Mouse (Mus musculus) CD4-positive helper T cell, adult 2 months (primary cell): ENCODE data around the gene Elane.

Experiments
- DNase-seq: peaks from one replicate; pipeline ENCODE4 v3.0.0-alpha.2; 2012; ENCODE audit warnings: low read depth, missing footprints, low spot score

Gene Elane

DNA sequence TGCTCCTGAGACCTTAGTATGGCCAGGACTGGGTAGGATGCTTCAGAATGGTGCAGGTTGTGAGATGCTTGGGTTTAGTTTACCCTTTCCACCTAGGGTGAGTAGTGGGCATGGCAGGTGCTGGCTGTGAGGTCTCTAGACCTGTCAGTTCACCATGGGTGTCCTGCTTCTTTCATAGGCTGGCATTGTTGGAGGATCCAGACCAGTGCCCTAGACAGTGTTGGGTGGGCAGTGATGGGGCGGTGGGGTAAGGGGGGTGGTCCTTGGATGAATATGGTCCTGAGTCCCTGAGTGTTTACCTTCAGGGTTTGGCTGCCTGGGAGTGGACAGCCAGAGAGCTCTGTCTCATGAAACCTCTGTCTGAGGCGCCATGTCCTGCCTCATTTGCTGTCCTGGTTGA is 28.2 kb upstream of the Elane start:
- DNase-seq = no peak

DNA sequence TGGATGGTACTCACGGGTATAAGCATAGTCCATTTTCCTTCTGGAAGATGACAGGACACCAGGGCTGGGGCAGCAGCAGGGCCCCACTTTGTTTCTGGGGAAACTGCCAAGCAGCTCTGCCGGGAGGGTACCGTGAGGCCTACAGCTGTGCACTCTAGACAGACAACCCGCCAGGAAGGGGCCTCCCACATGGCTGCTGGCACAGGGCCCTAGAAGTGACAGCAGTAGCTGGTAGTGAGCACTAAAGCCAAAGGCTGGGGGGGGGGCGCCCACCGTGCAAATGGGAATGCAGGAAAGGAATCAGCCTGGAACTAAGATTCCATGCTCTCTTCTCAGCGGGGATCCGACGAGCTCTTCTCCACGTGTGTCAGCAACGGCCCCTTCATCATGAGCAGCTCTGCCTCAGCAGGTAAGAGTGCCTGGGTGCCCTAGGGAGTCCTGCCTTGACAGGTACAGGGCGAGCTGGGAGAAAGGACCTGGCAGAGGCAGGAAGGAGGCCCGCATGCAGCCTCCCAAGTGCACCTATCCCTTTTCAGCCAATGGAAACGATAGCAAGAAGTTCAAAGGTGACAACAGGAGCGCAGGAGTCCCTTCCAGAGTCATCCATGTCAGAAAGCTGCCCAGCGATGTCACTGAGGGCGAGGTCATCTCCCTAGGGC is 27.5 kb upstream of the Elane start:
- DNase-seq = no peak

DNA sequence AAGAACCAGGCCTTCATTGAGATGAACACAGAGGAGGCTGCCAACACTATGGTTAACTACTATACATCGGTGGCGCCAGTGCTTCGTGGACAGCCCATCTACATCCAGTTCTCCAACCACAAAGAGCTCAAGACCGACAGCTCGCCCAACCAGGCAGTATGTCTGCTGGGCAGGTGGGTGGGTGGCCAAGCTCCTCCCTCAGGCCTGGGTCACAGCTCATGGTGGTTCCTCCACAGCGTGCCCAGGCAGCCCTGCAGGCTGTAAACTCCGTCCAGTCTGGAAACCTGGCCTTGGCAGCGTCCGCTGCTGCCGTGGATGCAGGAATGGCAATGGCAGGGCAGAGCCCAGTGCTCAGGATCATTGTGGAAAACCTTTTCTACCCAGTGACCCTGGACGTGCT is 26.9 kb upstream of the Elane start:
- DNase-seq = no peak

DNA sequence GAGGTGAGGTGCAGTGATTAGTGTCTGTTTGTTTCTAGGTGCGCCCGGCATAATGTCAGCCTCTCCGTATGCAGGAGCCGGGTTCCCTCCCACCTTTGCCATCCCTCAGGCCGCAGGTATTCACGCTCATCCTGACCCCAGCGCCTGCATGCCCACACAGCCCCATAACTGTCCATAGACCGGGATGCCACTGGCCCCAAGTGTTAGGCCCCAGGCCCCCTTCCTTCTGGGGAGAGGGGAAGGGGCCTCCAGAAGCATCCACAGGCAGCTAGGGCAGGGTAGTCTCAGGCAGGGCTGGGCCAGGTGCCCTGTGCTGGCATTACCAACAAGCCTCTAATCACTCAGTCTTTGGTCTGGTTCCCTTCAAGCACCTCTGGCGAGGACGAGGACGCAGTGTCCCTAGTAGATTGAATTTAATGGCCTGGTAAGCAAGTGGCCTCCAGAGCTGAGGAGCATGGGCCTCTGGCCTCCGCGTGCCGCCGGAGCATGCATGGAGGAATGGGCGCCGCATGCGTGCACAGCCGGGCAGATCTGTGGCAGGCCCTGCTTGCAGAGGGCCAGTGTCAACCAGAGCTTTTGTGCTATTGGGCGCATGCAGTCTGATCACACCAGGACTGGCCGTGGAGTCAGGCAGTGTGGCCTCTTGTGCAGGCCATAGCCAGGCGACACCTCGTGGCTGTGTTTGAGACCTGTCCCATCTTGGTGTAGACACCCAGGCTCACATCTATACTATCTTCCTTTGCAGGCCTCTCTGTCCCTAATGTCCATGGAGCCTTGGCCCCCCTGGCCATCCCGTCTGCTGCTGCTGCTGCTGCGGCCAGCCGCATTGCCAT is 25.8 kb upstream of the Elane start:
- no peak for DNase-seq

DNA sequence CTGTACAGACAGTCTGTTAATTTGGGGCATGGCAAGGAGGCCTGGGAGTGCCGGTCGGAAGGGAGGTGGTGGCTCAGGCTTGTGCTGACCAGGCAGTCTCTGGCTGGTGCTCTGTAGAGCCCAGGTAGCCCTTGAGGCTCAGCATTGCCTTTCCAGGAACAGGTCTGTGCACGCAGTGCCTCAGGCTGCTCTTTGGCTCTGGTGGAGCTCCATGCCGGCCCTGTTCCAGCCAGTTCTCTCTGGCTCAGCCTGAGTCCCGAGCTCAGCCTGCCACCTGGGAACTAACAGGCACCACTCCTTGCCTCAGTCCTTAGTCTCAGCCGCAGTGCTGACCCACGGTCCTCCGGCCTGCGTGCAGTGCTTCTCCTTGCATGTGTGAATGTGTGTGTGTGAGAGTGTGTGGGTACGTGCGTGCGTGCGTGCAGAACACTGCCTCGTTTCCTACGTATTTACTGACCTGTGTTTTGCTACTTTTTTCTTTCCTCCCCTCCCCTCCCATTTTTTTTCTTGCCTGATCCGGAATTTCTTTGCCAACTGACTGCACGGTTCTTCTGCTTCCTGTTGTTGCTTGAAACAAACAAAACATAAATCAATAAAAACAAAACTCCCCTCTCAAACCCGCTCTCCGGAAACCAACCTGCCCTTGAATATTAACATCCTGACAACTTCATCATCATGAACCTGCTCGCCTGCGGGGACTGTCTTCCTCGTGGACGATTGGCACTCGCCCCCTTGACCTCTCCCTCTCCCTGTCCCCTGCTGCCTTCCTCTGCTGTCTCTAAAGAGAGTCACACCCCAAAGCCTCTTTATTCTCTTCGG is 24.6 kb upstream of the Elane start:
- DNase-seq = no peak

DNA sequence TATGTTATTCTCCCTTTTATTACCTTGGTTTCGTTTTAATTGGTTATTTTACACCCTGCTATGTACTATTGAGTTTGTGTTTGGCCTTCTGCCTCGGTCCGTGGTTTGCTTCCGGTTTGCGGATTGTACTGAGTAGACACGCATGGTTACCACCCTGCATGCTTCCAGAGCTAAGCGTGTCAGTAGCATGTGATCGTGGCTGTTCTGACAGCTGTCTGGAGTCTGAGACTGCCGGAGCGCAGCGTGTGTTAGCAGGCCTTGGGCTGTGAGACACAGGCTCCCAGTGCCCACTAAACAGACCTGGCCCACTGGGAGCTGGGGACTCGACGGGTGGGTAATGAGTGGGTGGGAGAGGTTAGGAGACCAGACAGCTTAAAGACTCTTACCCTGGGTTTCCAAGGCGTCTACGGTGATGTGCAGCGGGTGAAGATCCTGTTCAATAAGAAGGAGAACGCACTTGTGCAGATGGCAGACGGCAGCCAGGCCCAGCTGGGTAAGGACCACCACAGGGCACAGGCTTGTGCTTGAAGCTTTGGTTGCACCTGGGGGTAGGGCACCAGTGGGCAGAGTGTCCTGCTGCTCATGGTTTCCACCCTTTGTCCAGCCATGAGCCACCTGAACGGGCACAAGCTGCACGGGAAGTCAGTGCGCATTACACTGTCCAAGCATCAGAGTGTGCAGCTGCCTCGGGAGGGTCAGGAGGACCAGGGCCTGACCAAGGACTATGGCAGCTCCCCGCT is 23.8 kb upstream of the Elane start:
- no peak for DNase-seq

DNA sequence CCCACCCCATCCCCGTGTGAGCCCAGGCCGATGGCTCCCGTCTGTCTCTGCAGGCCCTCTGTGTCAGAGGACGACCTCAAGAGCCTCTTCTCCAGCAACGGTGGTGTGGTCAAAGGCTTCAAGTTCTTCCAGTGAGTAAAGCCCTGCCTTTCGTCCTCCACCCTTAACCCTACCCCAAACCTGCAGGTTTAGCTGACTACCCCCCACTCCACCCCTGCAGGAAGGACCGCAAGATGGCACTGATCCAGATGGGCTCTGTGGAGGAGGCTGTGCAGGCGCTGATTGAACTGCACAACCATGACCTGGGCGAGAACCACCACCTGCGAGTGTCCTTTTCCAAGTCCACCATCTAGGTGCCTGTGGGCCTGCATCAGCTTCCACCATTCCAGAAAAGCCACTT is 23.1 kb upstream of the Elane start:
- DNase-seq = no peak

DNA sequence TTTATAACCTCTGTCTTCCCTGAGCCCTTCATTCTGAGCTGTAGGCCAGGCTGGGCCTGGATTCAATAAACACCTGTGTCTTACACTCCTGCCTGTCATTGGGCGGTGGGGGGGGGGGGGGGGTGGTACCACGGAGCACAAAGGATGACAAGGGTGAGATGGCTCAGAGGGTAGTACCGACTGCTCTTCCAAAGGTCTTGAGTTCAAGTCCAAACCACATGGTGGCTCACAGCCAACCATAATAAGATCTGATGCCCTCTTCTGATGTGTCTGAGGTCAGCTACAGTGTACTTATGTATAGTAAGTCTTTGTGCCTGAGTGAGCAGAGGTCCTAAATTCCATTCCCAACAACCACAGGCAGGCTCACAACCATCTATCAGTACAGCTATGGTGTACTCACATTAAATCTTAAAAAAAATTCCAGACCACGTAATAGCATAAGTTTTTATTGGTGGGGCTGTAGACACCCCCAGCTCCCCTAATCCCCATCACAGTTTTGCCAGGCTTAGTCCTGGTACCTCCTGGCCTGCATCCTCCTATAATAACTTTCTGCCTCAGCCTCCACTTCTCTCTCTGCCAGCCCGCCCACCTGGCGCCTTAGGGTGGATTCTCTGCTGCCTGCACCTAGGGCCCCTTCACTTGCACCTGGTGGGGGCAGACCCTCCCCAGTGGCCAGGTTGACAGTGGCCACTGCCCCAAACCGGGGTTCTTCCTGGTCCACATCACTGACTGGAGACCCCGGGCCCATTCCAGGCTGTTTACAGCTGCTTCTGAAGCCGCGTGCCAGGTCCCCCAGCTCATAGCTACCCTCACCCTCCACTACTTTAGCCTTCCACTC is 21.5 kb upstream of the Elane start:
- DNase-seq = no peak

DNA sequence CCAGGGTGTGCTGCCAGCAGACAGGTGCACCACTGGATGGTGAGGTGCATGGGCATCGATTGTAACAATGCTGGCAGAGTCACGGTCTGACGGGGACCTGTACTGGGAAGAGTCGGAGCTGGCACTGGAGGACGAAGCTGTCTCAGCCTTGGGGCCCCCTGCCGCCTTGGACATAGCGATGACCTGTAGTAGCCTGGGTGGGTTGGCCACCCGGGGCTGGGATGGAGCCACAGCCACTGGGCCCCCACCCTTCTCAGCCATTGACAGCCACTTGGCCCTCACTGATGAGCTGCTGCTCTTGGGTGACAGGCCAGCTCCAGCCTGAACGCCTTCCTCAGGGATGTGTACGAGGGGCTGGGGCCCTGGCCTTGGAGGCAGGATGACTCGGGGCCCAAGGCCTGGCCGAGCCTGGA is 20.9 kb upstream of the Elane start:
- no peak for DNase-seq

DNA sequence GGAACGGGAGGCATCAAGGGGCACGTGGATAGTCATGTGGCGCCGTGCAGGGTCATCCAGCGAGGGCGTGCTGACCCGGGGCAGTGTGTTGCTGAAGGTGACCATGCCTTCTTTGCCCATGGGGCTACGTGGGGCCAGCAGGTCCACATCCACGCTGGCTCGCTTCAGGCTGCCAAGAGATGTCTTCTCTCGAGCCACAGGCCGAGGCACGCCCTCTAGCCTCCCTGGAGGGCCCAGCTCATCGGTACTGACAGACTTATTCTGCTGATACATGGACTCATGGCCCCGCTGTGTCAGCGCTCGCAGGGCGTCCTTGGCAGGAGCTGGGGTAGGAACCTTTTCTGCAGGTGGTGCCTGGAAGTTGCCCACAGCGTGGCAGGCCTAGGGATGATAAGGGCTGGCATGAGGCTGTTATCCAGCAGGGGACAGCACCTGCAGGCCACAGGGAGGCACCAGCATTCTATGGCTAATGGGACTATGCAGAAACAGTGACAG is 20.2 kb upstream of the Elane start:
- DNase-seq = no peak

DNA sequence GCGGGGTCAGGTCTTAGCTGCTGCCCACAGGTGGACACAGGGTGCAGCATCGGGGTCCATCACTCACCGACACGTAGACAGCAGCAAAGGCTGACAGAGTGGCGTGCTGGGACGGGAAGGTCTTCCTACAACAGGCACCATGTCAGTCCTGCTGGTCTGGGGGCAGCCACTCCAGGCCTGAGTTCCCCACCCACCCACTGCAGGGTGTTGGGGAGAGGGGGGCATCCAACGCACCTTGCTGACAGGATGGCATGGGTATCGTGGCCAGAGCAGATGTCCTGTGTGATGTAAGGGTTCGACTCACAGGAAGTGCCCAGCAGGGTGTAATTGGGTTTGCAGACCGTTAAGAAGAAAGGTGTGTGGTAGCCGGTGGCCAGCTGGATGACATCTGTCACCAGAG is 19.4 kb upstream of the Elane start:
- no peak for DNase-seq

DNA sequence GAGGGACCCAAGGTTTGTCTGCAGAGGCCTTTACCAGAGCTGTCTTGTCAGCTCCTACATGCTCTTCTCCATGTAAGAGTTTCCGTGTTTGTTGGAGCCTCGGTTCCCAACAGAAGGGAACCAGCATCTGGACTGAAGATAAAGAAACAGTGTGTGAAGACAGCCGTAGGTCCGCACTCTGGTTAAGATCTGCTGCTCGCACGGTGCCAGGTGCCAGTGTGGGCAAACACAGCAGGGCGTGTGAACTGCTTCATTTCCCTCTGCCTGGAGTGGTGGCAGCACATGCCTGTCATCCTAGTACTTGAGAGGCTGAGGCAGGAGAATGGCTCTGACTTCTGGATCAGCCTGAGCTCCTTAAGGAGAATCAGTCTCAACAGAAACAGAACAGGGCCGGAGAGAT is 14.2 kb upstream of the Elane start:
- no peak for DNase-seq

DNA sequence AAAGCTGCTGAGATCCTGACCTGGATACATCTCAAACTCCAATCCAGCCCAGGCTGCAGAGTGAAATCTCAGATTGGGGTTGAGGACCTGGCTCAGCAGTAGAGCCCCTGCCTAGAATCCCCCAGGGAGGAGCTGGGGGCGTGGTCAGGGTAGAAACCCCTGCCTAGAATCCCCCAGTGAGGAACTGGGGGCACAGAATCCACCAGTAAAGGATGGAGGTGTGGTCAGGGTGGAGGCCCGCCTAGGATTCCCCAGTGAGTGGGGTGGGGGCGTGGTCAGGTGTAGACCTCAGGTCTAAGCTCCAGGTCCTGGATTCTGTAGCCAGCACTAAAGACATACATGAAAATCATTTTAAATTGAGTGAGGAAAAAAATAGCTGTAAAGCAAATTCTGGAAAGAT is 13.2 kb upstream of the Elane start:
- DNase-seq = no peak

DNA sequence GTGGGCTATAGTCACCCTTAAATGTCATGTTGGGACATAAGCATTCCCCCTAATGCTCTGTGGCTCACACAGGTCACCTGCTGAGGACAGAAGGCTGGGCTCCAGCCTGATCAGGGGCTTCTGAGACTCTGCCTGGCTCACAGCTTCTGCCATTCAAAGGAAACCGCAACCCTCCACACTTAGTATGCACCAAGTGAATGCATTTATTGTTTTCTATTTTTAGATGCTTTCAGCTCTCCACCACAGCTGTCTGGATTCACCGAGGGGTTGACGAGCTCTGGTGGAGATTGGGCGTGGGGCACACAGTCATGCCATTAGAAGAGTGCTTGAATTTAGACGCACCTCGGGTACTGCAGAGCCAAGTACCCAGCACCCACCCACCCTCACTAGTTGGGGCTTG is 12.7 kb upstream of the Elane start:
- DNase-seq = peak; percentile 16

DNA sequence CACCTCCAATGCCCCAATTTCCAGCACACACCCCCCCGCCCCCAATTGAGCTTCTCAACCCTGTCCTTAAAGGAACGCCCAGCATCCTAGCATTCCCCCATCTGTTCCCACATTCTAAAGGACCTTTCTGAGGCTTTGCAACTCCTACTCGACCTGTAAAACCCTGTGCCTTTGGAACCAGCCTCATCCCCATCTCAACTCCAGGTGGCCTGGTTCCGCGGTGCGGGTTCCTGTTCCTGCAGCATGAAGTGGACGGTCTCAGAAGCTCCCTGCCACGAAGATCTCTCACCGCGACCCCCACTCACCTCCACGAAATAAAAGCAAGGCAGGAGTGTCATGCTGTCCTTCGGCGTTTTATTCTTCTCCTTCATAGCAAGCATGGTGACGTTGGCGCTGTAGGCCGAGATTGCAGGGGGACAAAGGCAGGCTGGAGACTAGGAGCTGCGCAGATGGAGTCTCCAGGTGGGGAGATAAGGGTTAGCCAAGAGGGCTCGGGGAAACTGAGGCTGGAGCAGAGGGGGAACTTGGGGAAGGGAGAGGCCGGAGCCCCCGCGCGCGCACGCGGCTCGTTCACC is 12.2 kb upstream of the Elane start:
- no peak for DNase-seq

DNA sequence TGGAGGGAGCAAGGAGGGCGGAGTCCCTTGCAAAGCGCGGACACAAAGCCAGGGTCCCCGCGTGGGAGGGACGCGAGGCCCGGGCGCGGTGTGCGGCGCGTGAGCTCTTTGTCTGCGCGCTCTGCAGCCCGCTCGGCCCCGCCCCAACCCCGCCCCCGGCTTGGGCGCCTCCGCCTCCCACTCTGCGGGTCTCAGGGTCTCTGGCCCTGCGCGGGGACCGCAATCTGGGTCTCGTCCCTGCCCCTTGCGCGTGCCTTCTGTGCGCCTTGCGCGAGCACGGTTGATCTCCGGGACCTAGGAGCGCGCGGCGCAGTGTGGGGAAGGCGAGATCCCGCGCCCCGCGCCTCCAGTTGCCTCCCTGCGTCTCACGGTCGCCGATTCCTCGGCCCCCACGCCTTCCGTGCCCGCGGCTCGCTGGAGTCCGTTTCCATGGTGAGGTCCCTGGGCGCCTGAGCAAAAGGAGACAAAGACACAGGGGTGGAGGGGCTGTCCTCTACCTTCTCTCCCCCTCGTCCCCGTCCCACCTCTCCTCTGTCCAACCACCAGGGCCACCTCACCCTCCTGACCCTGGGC is 11.7 kb upstream of the Elane start, which contains the start of the genes Prtn3 and Plppr3:
TSS of gene Prtn3 (plus strand) at position 187 of the 573 bp plus-strand sequence.
TSS of gene Plppr3 (minus strand) at position 345 of the 573 bp plus-strand sequence.
- DNase-seq = no peak

DNA sequence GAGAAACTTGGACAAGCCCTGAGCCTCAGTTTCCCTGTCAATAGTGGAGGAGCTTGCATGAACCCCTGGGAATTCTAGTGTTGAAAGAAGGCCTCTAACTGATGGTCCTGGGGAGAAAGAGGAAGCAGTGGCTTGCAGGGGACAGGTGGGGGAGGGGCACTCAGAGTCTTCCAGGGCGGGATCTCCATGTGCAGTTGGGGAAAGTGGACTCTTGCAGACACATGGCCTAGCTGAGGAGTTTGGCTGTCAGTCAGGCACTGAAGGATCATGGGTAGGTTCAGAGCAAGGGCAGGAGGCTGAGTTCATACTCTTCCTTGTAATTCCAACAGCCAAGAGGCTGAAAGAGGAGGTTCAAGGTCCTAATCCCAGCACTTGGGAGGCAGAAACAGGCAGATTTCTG is 8.9 kb upstream of the Elane start:
- DNase-seq = no peak

DNA sequence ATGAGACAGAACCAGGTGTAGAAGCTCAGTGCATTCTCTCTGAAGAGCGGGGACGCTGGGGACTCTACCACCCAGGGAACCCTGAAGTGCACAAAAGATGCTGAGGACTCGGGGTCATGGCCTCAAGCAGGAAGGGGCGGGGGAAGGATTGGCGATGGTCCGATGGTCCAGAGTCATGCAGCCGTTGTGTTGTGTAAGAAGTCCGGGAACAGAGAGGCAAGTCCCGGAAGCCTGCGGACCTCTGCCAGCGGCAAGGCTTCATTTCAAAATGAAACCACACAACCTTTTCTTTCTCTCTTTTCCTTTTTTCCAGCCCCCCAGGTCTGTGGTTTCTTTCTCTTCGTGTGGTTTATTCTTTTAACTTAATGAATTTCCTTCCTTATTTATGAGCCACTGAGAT is 8.3 kb upstream of the Elane start:
- no peak for DNase-seq

DNA sequence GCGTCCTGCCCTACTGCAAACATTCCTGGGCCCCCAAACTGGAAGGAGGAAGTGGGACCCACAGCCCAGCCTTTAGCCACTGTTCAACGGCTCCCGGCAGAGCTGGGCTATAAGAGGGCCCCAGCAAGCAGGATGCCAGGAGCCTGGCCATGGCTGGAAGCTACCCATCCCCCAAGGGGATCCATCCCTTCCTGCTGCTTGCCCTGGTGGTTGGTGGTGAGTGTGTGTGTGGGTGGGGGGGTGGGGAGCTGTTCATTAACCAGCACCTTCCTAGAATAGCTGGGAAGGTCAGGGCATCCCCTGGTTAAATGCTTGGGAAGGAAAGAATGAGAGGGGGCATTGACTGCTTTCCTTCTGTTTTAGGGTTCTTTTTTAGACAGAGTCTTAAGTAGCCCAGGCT is 6.5 kb upstream of the Elane start:
- no peak for DNase-seq

DNA sequence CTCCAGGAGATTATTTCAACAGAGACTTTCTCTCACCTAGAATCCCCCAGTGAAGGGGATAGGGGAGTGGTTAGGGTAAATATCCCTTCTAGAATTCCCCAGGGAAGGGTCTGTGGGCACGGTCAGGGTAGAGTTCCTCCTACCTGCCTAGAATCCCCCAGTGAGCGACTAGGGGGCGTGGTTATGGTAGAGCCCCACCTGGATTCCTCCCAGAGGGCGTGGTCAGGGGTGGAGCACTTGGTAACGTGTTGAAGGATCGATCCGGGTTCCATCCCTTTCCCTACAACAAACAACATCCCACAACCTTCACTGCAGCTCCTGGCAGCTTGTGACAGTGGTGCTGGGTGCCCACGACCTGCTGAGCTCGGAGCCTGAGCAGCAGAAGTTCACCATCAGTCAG is 5.3 kb upstream of the Elane start:
- no peak for DNase-seq
